Mouse (Mus musculus) forebrain, postnatal 0 days (tissue): ENCODE results near the gene Frat2. TPM values are rescaled to one million over a fixed set of nuclear protein-coding genes. Genes with fewer than 3 reads are reported as not detected.

Source experiments
- ATAC-seq: fragments of 200-750 bp; cut with Nextera tagmentation; 2 replicates; pipeline ENCODE4 v1.8.0; 2017; ENCODE audit warnings: mild to moderate bottlenecking, moderate library complexity
- DNase-seq: peaks from one replicate; pipeline ENCODE4 v3.0.0-alpha.2; 2015
- H3K27ac ChIP-seq: fragments of 300-500 bp; sonication (generic); 2 replicates; pipeline ENCODE4 v1.5.1; 2014; ENCODE audit warnings: low read depth, mild to moderate bottlenecking, antibody characterized with exemption, low read length, moderate library complexity, mixed read lengths
- H3K27me3 ChIP-seq: fragments of 300-500 bp; sonication (generic); 2 replicates; pipeline ENCODE4 v1.6.1; 2014; ENCODE audit warnings: mild to moderate bottlenecking, low read length, mixed read lengths; ENCODE audit not compliant: insufficient read depth
- H3K36me3 ChIP-seq: fragments of 300-500 bp; sonication (generic); 2 replicates; pipeline ENCODE4 v1.6.1; 2014; ENCODE audit warnings: mild to moderate bottlenecking, moderate library complexity; ENCODE audit not compliant: insufficient read depth
- H3K4me1 ChIP-seq: fragments of 300-500 bp; sonication (generic); 2 replicates; pipeline ENCODE4 v1.6.1; 2014; ENCODE audit warnings: antibody characterized with exemption; ENCODE audit not compliant: insufficient read depth
- H3K4me2 ChIP-seq: fragments of 300-500 bp; sonication (generic); 2 replicates; pipeline ENCODE4 v1.6.1; 2014; ENCODE audit warnings: low read depth, mild to moderate bottlenecking, moderate library complexity
- H3K4me3 ChIP-seq: fragments of 300-500 bp; sonication (generic); 2 replicates; pipeline ENCODE4 v1.5.1; 2014; ENCODE audit warnings: low read depth, low read length, mixed read lengths
- H3K9ac ChIP-seq: fragments of 300-500 bp; sonication (generic); 2 replicates; pipeline ENCODE4 v1.6.1; 2014; ENCODE audit warnings: mild to moderate bottlenecking
- H3K9me3 ChIP-seq: fragments of 300-500 bp; sonication (generic); 2 replicates; pipeline ENCODE4 v1.6.1; 2016; ENCODE audit warnings: low read length
- CTCF ChIP-seq: sonication (generic); IDR thresholded peaks from 2 replicates; pipeline ENCODE4 v1.5.1; 2016; ENCODE audit warnings: antibody characterized with exemption, control low read depth, low read depth
- WGBS: fragments of 180-500 bp; shearing (Covaris S2); extraction: QIAGEN DNeasy Blood & Tissue Kit; methylation state at CpG from one replicate; pipeline ENCODE4 v1.1.7; 2014; 5-methylcytosine and 5-hydroxymethylcytosine counted together
- polyA plus RNA-seq: library from polyadenylated mRNA; unstranded; fragments of >200 nt; fragmentation: Nextera tagmentation; extraction: Ambion mirVana; gene quantifications from 2 replicates; pipeline ENCODE4 v1.2.1, GENCODE M21; 2015
- total RNA-seq: library from RNA; depleted of rRNA; stranded (reverse); fragments of >200 nt; gene quantifications from 2 replicates; pipeline ENCODE4 v1.2.3, GENCODE M21; 2014

Frat2 gene
- total and polyA plus RNA-seq, 2 experiments from 2014 or later, result 15.5 to 22.4 TPM

- TF ChIP-seq CTCF, result peak; percentile 14; the same call in 1 of the 2 replicates
- no peaks in the 10 kb centered on the region for H3K27me3 ChIP-seq
- H3K4me3 ChIP-seq, result peak overlapping the region; percentile 77
- peak overlapping the region; percentile 95 for H3K27ac ChIP-seq
- H3K36me3 ChIP-seq, result no peaks in the 10 kb centered on the region
- no peaks in the 10 kb centered on the region for H3K9me3 ChIP-seq
- H3K4me1 ChIP-seq, result 0 out of 2 replicates have a peak, but pooled peaks cover 6% of the 10 kb centered on the region
- peak overlapping the region; percentile 91 for H3K4me2 ChIP-seq
- 6% methylated on average over 21 of the region's 21 CpGs for WGBS
- DNase-seq (peak; percentile 38), ATAC-seq (no peak)
- peak overlapping the region; percentile 77 for H3K9ac ChIP-seq
Measured at GRCm38 (mm10) chr19:41846366-41847090, 1.4 kb downstream of the Frat2 start.

- no peaks in the 10 kb centered on the region for H3K36me3 ChIP-seq
- no peaks in the 10 kb centered on the region for H3K27me3 ChIP-seq
- no peak for ATAC-seq
- H3K4me3 ChIP-seq, result no peak overlapping the region
- 0 out of 2 replicates have a peak, but pooled peaks cover 6% of the 10 kb centered on the region for H3K4me1 ChIP-seq
- H3K9me3 ChIP-seq, result no peaks in the 10 kb centered on the region
- TF ChIP-seq CTCF, result 0 out of 2 replicates have a peak, but pooled peaks have one; percentile 29
- H3K27ac ChIP-seq, result no peak overlapping the region
- no peak for DNase-seq
- no peak overlapping the region for H3K9ac ChIP-seq
- 84% methylated on average over 6 of the region's 6 CpGs for WGBS
- H3K4me2 ChIP-seq, result no peak overlapping the region
Measured at GRCm38 (mm10) chr19:41844345-41844744, 3.6 kb downstream of the Frat2 start.

DNA sequence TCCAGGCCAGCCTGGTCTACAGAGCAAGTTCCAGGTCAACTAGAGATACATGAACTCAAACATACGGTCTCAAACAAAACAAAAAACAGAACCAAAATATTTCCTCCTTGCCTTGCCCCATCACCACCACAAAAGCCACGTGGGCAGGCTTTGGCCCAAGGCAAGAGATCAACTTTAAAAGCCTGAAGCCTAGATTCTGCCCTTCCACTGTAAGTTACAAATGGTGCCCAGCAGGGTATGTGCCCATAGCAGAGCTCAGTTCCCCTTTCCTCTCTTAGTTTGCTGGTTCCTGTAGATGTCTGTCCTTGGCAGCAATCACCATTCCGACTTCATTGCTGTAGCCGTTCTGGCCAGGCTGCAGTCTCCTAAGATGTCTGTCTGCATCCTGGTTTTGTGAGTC, 5.2 kb downstream of the Frat2 start:
- 83% methylated on average over 4 of the region's 4 CpGs for WGBS
- Histone ChIP-seq H3K36me3 (no peaks in the 10 kb centered on the region), H3K4me1 (0 out of 2 replicates have a peak, but pooled peaks cover 6% of the 10 kb centered on the region), H3K4me2 (no peak overlapping the region), H3K27me3 (no peaks in the 10 kb centered on the region), H3K27ac (peak overlapping the region; percentile 40; the same call in 1 of the 2 replicates), H3K9ac (no peak overlapping the region), H3K9me3 (no peaks in the 10 kb centered on the region), H3K4me3 (no peak overlapping the region)
- DNase-seq, result no peak
- ATAC-seq, result no peak
- TF ChIP-seq CTCF, result no peak

- H3K4me1 ChIP-seq, result 0 out of 2 replicates have a peak, but pooled peaks cover 6% of the 10 kb centered on the region
- peak; percentile 67 for DNase-seq
- no peaks in the 10 kb centered on the region for H3K27me3 ChIP-seq
- no peak overlapping the region for H3K9ac ChIP-seq
- peak; percentile 69 for ATAC-seq
- WGBS, result 52% methylated on average over 4 of the region's 4 CpGs
- H3K4me3 ChIP-seq, result no peak overlapping the region
- H3K9me3 ChIP-seq, result no peaks in the 10 kb centered on the region
- no peak overlapping the region for H3K4me2 ChIP-seq
- no peak for TF ChIP-seq CTCF
- peak overlapping the region; percentile 40; the same call in 1 of the 2 replicates for H3K27ac ChIP-seq
- no peaks in the 10 kb centered on the region for H3K36me3 ChIP-seq
Measured at GRCm38 (mm10) chr19:41842196-41842595, 5.7 kb downstream of the Frat2 start.

DNA sequence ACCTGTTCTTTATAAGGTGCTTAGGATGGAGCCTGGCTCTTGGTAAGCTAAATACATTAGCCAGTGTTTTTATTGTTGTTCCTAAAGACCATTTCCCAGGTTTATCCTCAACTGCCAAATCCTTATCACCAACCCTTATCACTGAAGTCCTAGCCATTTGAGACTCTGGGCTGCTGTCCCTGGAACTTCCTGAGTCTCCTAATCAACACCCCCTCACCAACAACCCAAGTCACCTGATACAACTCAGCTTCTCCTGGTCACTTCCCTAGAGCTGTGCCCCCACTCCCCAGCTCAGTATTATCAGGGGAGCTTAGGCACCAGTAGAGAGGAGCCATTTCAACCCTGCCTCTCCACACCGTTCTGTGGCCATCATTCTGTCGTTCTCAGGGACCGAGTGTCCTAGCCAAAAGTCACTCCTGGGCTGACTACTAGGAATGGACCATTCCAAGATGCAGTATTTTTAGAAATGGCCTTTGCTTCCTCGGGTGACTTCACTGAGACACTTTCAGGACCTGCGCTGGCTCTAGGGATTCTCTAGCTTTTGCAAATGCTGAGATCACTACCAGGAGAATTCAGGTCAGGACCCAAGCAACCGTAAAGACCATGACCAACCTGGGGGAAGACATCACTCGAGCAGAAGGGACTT, 6.7 kb downstream of the Frat2 start:
- no peak for TF ChIP-seq CTCF
- no peaks in the 10 kb centered on the region for H3K36me3 ChIP-seq
- H3K27ac ChIP-seq, result no peak overlapping the region
- H3K9me3 ChIP-seq, result no peaks in the 10 kb centered on the region
- no peak overlapping the region for H3K4me2 ChIP-seq
- 0 out of 2 replicates have a peak, but pooled peaks cover 3% of the 10 kb centered on the region for H3K4me1 ChIP-seq
- ATAC-seq, result no peak
- no peak for DNase-seq
- H3K27me3 ChIP-seq, result no peaks in the 10 kb centered on the region
- H3K4me3 ChIP-seq, result no peak overlapping the region
- H3K9ac ChIP-seq, result no peak overlapping the region
- 84% methylated on average over 7 of the region's 7 CpGs for WGBS

DNA sequence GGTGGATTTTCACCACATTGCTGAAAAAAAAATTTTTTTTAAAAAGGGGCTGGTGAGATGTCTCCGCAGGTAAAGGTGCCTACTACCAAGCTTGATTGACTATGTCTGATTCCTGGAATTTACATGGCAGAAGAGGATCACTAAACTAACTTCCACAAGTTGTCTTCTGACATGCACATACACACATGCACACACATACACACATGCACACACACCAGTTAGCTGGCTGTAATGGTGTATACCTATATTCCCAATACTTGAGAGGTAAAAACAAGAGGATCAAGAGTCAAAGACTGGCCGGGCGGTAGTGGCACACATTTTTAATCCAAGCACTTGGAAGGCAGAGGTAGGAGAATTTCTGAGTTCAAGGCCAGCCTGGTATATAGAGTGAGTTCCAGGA, 8.2 kb downstream of the Frat2 start:
- Histone ChIP-seq H3K4me1 (peaks cover 8% of the 10 kb centered on the region), H3K27ac (no peak overlapping the region), H3K4me3 (no peak overlapping the region), H3K4me2 (no peak overlapping the region), H3K9me3 (no peaks in the 10 kb centered on the region), H3K36me3 (no peaks in the 10 kb centered on the region), H3K9ac (no peak overlapping the region), H3K27me3 (no peaks in the 10 kb centered on the region)
- no peak for ATAC-seq
- no peak for TF ChIP-seq CTCF
- 91% methylated on average over 3 of the region's 3 CpGs for WGBS
- DNase-seq, result no peak

DNA sequence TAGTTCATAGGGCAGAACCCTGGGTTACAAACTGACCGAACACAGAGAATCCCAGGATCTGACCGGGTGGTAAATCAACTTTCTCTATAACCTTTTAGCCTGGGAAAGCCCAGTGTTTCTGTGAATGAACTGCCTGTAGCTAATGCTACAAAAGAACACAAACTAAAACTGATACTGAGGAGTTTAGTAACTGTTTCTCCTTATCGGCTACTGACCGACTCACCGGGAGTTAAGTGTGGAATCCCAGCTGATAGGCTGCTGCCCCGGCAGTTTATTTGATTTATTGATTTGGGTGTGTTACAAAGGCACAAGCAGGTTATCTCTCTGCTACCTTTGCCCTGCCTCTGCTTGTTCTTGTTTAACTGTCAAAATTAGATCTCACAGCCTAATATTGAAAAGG, 9.1 kb downstream of the Frat2 start:
- TF ChIP-seq CTCF, result no peak
- Histone ChIP-seq H3K27ac (no peak overlapping the region), H3K27me3 (no peaks in the 10 kb centered on the region), H3K9ac (no peak overlapping the region), H3K36me3 (no peaks in the 10 kb centered on the region), H3K4me1 (peaks cover 8% of the 10 kb centered on the region), H3K9me3 (no peaks in the 10 kb centered on the region), H3K4me2 (no peak overlapping the region), H3K4me3 (no peak overlapping the region)
- no peak for DNase-seq
- WGBS, result 85% methylated on average over 6 of the region's 6 CpGs
- no peak for ATAC-seq
